Mouse (Mus musculus) T-helper 17 cell (primary cell): Measurements from ENCODE around the gene Dnah8.

Experiments
- in situ Hi-C, 2 experiments: fragments of 300-600 bp; cut with MboI, MseI; formaldehyde crosslinking; loops; 1 replicate in 1 of 2; 2 replicates in 1 of 2; pipeline ENCODE4 v1.15.1; 2025; ENCODE audit warnings: high pct_unique_total_duplicates in 2 of 2

The Dnah8 gene

GRCm38 (mm10) chr17:30860606-30861005, 236.5 kb downstream of the Dnah8 start:
- in situ Hi-C loops = no loop called here

- in situ Hi-C loops = no loop called here
Observed at GRCm38 (mm10) chr17:30866281-30866680, 242.1 kb downstream of the Dnah8 start.

DNA sequence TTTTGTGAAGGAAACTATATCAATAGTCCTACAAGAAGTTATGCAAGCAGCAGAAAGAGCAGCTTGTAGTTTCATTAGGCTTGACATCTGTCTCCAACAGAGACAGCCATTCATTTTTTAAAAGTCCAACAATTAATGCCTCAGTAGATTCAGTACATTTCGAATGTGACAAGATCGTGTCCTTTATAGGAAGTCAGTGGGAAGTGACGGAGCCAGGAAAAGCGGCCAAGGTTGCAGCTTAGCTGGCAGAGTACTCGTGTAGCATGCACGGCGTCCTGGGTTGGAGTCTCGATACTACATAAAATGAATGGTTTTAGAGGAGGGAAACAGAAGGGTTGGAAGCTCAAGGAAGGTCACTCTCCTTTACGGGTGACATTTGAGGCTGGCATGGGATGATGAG, 242.8 kb downstream of the Dnah8 start:
- in situ Hi-C loops = no loop called here

DNA sequence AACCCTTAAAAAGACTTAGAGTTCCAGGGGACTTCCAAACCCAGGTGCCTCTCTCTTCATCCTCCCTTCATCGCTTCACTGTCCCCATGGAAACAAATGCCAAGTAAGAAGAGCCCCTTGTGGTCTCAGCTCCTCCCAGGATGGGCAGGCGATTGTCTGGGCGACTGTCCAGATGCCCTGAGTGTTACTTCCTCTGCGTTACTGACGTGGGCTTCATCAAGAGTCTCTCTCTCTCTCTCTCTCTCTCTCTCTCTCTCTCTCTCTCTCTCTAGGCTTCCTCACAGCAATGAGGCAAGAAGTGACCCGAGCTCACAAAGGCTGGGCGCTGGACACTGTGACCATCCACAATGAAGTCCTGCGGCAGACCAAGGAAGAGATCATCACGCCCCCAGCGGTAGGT, 246.9 kb downstream of the Dnah8 start:
- in situ Hi-C loops = no loop called here

DNA sequence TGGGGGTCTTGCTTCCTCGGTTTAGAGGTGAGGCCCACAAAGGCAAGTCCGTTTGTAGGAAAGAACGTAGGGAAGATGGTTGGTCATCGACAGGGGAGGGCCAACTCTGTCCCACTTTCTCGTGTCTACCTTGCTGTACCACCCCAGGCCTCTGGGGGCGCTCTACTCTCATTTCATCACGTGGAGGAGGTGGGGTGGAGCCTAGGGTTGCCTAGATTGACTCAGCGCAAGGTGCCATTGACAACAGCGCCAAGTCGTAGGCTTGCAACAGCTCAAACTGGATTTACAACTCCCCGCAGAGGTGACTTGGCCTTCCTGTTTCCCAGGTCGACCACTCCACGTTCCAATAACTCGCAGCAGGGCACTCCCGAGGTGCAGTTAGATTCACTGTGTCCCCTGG, 250.1 kb downstream of the Dnah8 start:
- in situ Hi-C loops = no loop called here

- in situ Hi-C loops = no loop called here
Observed at GRCm38 (mm10) chr17:30877456-30877855, 253.3 kb downstream of the Dnah8 start.

GRCm38 (mm10) chr17:30878626-30879025, 254.5 kb downstream of the Dnah8 start:
- in situ Hi-C loops = no loop called here

DNA sequence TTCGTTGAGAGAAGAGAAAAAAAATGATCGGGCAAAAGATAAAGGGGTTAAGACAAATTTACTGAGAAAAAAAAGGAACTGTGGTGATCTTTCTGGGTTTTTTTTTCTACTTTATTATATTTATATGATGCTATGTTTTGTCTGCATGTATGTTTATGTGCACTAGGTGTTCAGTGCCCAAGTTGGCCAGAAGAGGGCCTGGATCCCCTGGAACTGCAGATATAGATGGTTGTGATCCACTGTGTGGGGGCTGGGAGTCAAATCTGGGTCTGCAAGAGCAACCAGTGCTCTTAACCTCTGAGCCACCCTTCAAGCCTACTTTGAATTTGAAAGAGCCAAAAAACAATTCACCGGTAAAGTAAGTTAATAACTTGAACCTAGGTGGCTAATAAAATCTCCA, 256.2 kb downstream of the Dnah8 start:
- in situ Hi-C loops = loop anchor here in 1 of 2 experiments (10.0 kb wide), 1 partner anchor 734 kb away; no protein-coding TSS in a partner anchor

- in situ Hi-C loops = loop anchor here in 1 of 2 experiments (10.0 kb wide), 1 partner anchor 734 kb away; no protein-coding TSS in a partner anchor
Observed at GRCm38 (mm10) chr17:30881001-30881400, 256.8 kb downstream of the Dnah8 start.

- in situ Hi-C loops = loop anchor here in 1 of 2 experiments (10.0 kb wide), 1 partner anchor 733 kb away; no protein-coding TSS in a partner anchor
Observed at GRCm38 (mm10) chr17:30882206-30882605, 258.1 kb downstream of the Dnah8 start.

- in situ Hi-C loops = loop anchor here in 1 of 2 experiments (10.0 kb wide), 1 partner anchor 731 kb away; no protein-coding TSS in a partner anchor
Observed at GRCm38 (mm10) chr17:30883534-30883933, 259.4 kb downstream of the Dnah8 start.

DNA sequence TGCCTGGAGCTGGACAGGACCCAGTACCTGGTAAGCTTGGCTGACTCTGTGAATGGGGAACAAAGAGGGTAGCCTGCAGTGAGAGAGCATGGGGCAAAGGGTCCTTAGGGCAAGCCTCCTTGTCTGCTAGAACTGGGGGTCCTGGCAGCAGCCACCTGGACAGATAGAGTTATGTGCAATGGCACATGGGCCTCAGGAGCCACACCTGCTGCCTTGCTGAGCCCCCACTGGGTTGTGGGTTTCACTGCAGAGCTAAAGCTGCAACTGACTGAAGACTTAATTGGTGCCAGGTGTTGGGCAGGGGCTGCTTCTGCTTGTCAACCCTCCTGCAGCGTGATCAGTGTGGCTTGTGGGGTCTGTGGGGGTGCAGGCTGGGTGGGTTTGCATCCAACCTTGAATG, 267.9 kb downstream of the Dnah8 start:
- in situ Hi-C loops = loop anchor here (5.0 to 10.0 kb wide), 2 partner anchors 65 to 1243 kb away; no protein-coding TSS in a partner anchor

- in situ Hi-C loops = loop anchor here (5.0 to 10.0 kb wide), 2 partner anchors 65 to 1242 kb away; no protein-coding TSS in a partner anchor
Observed at GRCm38 (mm10) chr17:30892730-30893129, 268.6 kb downstream of the Dnah8 start.

- in situ Hi-C loops = loop anchor here in 1 of 2 experiments (10.0 kb wide), 1 partner anchor 1238 kb away; no protein-coding TSS in a partner anchor
Observed at GRCm38 (mm10) chr17:30897075-30897474, 272.9 kb downstream of the Dnah8 start.

DNA sequence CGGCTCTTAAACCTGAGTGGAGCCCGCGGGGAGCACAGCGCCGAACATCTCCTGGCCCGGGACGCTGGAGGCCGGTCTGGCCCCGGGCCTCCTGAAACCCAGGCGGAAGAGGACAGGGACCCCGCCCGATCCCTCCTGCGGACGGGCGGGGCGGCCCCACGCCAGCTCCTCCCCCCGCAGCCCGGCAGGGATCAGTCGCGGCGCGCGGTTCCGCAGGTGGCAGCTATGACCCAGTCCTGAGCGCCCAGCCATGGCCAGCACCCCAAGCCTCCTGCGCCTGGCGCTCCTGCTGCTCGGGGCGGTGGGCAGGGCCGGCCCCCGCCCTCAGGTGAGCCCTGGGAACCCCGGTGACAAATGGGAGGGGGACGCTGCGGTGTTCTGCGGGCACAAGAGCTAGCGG, 277.5 kb downstream of the Dnah8 start, which contains the start of gene Glp1r:
Gene Glp1r (plus strand): TSS at position 191 of the 400 bp plus-strand sequence.
- in situ Hi-C loops = loop anchor here in 1 of 2 experiments (10.0 kb wide), 1 partner anchor 1687 kb away; no protein-coding TSS in a partner anchor

GRCm38 (mm10) chr17:30904096-30904495, 279.9 kb downstream of the Dnah8 start:
- in situ Hi-C loops = loop anchor here in 1 of 2 experiments (10.0 kb wide), 1 partner anchor 1689 kb away; no protein-coding TSS in a partner anchor

DNA sequence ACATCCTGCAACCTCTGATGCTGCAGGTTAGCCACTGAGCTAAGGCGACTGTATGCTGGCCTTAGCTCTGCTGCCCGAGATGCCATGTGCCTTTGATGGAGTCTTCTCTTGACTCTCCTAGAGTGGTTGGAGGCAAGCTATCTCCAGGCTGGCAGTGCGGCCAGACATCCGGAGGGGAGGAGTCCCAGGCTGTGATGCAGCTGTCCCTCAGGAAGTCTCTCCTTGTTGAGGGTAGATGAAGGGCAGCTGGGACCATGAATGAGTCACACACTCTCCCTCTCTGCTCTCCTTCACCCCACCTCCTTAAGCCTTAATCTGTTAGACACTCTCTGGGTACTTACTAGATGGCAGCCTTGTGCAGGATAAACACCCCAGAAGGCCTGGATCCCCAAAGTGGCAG, 283.4 kb downstream of the Dnah8 start:
- in situ Hi-C loops = loop anchor here in 1 of 2 experiments (10.0 kb wide), 1 partner anchor 1693 kb away; no protein-coding TSS in a partner anchor

- in situ Hi-C loops = no loop called here
Observed at GRCm38 (mm10) chr17:30910866-30911731, 286.9 kb downstream of the Dnah8 start.

DNA sequence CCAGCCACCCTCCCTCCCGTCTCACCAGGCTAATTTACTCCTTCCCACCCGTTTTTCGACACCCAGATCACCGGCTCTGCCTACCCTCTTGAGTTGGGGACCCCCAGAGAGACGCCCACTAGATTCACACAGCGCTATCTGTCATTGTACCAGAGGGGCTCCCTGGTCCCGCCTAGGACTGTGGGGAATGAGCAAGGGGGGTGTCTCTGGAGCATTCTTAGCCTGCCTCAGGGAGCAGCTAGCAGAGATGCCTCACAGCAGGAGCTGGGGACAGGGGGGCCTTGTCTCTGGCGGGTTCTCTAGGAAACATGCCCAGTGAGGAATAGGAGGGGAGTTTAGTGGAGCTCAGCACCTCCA, 287.6 kb downstream of the Dnah8 start:
- in situ Hi-C loops = no loop called here

DNA sequence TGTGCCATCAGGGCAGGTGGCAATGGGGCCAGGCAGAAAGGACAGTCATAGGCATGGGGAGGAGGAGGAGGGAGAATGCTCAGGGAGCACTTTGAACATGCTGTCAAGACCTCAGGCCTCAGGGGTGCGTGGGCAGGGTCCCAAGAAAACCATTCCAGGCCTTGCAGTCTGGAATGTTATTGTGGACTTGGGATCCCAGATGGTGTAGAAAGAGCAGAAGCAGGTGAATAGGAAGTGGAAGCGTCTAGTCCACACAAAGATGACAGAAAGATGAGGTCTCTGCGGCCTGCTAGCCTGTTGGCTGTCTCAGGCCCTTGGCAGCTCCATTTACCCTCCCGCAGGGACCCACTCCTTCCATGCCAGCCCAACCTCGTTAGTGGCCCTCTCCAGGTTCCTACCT, 288.4 kb downstream of the Dnah8 start:
- in situ Hi-C loops = no loop called here

DNA sequence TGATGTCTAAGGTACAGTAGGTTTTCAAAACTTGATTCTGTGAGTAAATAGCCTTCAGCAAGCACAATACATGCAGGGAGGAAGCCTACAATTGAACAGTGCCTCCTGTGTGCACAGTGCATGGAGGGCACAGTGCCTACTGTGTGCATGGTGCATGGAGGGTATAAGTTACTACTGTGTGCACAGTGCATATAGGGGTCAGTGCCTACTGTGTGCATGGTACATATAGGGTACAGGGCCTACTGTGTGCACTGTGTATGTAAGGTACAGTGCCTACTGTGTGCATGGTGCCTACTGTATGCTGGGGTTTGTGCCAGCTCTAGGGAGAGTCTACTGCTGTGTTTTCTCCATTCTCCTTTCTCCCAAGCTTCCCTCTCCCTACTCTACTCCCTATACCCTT, 290.1 kb downstream of the Dnah8 start:
- in situ Hi-C loops = no loop called here

DNA sequence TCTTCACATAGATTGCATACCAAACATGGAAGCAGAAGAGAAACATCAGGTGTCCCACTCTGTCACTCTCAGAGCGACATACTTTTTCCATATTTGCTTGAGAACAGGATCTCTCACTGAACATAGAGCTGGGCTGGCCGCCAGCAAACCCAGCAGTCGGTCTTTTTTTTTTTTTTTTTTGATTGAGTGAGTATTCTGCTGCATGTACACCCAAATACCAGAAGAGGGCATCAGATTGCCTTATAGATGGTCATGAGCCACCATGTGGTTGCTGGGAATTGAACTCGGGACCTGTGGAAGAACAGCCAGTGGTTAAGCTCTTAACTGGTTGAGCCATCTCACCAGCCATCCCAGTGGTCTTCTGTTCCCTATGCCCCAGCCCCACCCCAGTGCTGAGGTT, 299.4 kb downstream of the Dnah8 start:
- in situ Hi-C loops = no loop called here
